Mouse (Mus musculus) limb, embryonic 11.5 days (tissue): ENCODE results near the gene Thada. TPM values are rescaled to one million over a fixed set of nuclear protein-coding genes. Genes with fewer than 3 reads are reported as not detected.

Experiments used
- ATAC-seq: fragments of 200-750 bp; cut with Nextera tagmentation; 2 replicates; pipeline ENCODE4 v1.8.0; 2017; ENCODE audit warnings: low read depth; ENCODE audit not compliant: insufficient number of reproducible peaks, low FRiP score, low TSS enrichment
- DNase-seq: peaks from one replicate; pipeline ENCODE4 v3.0.0-alpha.2; 2015; ENCODE audit warnings: low spot score
- H3K27ac ChIP-seq: fragments of 300-500 bp; sonication (generic); replicated peaks from 2 replicates; pipeline ENCODE4 v1.5.1; 2014; ENCODE audit warnings: low read depth, mild to moderate bottlenecking, low read length
- H3K27me3 ChIP-seq: fragments of 300-500 bp; sonication (generic); 2 replicates; pipeline ENCODE4 v1.6.1; 2014; ENCODE audit warnings: mild to moderate bottlenecking, low read length, mixed read lengths; ENCODE audit not compliant: control insufficient read depth, insufficient read depth
- H3K36me3 ChIP-seq: fragments of 300-500 bp; sonication (generic); 2 replicates; pipeline ENCODE4 v1.6.1; 2014; ENCODE audit warnings: mild to moderate bottlenecking, low read length, moderate library complexity, mixed read lengths; ENCODE audit not compliant: control insufficient read depth, insufficient read depth
- H3K4me1 ChIP-seq: fragments of 300-500 bp; sonication (generic); 2 replicates; pipeline ENCODE4 v1.6.1; 2014; ENCODE audit warnings: low read length, mixed read lengths; ENCODE audit not compliant: control insufficient read depth, insufficient read depth
- H3K4me2 ChIP-seq: fragments of 300-500 bp; sonication (generic); 2 replicates; pipeline ENCODE4 v1.6.1; 2014; ENCODE audit warnings: low read depth, mild to moderate bottlenecking, moderate library complexity; ENCODE audit not compliant: severe bottlenecking
- H3K4me3 ChIP-seq: fragments of 300-500 bp; sonication (generic); 2 replicates; pipeline ENCODE4 v1.5.1; 2014; ENCODE audit warnings: low read depth, low read length
- H3K9ac ChIP-seq: fragments of 300-500 bp; sonication (generic); 2 replicates; pipeline ENCODE4 v1.6.1; 2014; ENCODE audit warnings: mild to moderate bottlenecking, low read length
- H3K9me3 ChIP-seq: fragments of 300-500 bp; sonication (generic); 2 replicates; pipeline ENCODE4 v1.6.1; 2016; ENCODE audit warnings: low read length; ENCODE audit not compliant: control insufficient read depth
- WGBS: fragments of 180-500 bp; shearing (Covaris S2); extraction: QIAGEN DNeasy Blood & Tissue Kit; methylation state at CpG from one replicate; pipeline ENCODE4 v1.1.7; 2014; 5-methylcytosine and 5-hydroxymethylcytosine counted together
- polyA plus RNA-seq: library from polyadenylated mRNA; unstranded; fragments of >200 nt; fragmentation: Nextera tagmentation; extraction: Ambion mirVana; gene quantifications from 2 replicates; pipeline ENCODE4 v1.2.1, GENCODE M21; 2014

Gene Thada
- polyA plus RNA-seq, 1 experiment from 2014 or later = 12.6 TPM

DNA sequence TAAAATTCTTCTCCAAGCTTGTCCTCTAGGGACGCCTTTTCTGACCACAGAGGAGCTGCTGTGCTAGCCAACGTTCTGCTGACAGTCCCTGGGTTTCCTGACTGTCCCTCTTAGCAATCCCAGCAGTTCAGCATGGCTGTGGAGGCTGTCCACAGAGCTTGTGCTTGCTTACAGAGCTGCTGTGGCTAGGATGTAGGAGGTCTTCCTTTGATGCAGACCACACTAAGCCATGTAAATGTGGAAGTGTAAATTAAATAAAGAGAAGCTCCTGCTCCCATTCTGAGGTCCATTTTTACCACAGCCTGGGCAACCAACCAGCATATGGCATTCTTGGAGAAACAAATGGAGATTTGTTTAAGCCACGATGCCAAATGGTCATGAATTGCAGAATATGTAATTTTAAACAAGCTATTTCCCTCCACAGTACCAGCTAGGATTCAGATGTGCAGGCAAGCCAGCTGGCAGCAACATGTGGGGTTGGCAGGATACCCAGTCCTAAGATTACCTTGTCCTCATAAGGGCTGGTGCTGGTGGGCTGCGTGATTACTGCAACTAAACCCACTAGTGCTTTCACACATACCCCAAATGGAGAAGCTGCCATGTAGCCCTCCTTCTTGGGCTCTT, 207.3 kb downstream of the Thada start:
- WGBS = 64% methylated on average over 4 of the region's 4 CpGs
- Histone ChIP-seq H3K4me2 (no peak overlapping the region), H3K9ac (no peak overlapping the region; the same call in 1 of the 2 replicates), H3K9me3 (no peaks in the 10 kb centered on the region), H3K27ac (no peak overlapping the region), H3K27me3 (no peaks in the 10 kb centered on the region), H3K4me3 (no peak overlapping the region), H3K4me1 (peaks cover 24% of the 10 kb centered on the region), H3K36me3 (no peaks in the 10 kb centered on the region)
- DNase-seq = no peak
- no peak for ATAC-seq

DNA sequence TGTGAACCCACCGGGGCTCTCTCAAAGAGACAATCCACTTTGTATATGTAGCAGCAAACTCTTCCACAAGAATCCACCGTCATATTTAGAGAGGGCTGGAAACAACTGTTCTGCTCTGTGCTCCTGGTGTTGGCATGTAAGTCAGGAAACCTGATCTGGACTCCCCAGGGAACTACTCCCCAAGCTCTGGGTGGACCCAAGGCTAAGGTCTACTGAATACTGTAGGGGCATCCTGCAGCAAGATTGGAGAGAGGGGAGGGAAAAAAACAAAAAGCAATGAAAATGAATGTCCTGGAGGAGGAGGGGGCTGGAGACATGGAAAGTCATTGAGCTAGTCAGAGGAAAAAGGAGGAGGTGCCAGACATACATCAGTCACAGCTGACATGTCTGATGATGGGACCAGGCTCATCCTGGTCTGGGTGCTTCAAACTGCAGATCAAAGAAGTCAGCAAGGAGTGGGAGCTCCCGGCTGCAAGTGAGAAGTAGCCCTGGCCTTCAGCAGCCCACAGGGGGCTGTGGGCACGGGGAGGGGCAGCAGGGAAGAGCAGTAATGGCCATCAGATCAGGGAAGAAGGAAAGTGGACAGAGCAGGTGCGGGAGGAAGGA, 208.0 kb downstream of the Thada start:
- Histone ChIP-seq H3K4me1 (peaks cover 24% of the 10 kb centered on the region), H3K27ac (no peak overlapping the region)
- DNase-seq = no peak

DNA sequence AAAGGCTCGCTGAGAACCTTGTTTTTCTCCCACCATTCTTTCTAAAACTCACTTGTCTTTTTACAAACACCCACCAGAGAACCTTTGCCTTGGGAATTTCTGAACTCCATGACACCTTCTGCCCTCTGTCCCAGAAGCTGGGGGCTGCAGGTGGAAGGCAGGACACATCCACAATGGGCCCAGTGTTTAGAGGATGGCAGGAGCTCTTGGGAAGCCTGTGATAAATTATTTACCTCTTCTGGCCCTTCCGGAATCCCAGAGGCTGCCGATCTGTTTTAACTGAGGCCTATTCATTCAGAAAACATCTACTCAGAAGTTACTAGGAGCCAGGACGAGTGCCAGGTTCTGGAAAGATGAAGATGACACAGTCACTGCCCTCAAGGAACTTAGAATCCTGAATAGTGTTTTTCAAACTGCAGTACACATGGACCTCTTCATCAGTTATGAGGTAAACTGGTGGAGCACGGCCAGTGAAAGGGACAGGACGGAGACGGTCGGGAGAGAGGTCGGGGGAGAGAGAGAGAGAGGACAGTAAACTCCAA, 209.7 kb downstream of the Thada start:
- Histone ChIP-seq H3K9ac (no peak overlapping the region), H3K27ac (peak overlapping the region; percentile 76; the same call in 1 of the 2 replicates), H3K4me3 (no peak overlapping the region), H3K27me3 (no peaks in the 10 kb centered on the region), H3K4me2 (no peak overlapping the region), H3K36me3 (peaks cover 4% of the 10 kb centered on the region; the same call in 1 of the 2 replicates), H3K4me1 (peaks cover 24% of the 10 kb centered on the region), H3K9me3 (no peaks in the 10 kb centered on the region)
- no peak for DNase-seq
- WGBS = 50% methylated on average over 9 of the region's 9 CpGs
- no peak for ATAC-seq

More for the DNA sequence above, 208.0 kb downstream of the Thada start:
- H3K27me3 ChIP-seq = no peaks in the 10 kb centered on the region
- no peak overlapping the region for H3K4me2 ChIP-seq
- no peak overlapping the region for H3K9ac ChIP-seq
- H3K4me3 ChIP-seq = no peak overlapping the region
- no peak for ATAC-seq
- WGBS = 54% methylated on average over 5 of the region's 5 CpGs
- no peaks in the 10 kb centered on the region for H3K9me3 ChIP-seq
- H3K36me3 ChIP-seq = no peaks in the 10 kb centered on the region

DNA sequence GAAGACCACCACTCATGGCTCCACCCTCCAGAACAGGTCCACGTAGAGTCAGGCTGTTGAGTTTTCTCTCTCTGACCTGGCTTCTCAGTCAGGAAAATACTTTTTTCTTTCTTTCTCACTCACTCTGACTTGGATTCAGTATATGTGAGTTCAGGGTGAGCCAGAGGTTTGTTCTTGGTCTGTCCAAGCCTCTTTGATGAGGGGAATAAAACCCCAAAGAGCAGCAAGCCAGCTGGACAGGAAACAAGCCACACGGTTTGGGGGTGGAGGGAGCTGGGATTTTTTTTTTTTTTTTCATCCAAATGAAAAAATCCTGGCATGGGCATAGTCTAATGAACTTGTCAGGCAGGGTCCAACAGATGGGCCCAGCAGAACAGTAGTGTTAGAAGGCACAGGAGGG, 210.2 kb downstream of the Thada start:
- peaks cover 24% of the 10 kb centered on the region for H3K4me1 ChIP-seq
- H3K9ac ChIP-seq = no peak overlapping the region
- 24% methylated on average over 2 of the region's 2 CpGs for WGBS
- H3K27me3 ChIP-seq = no peaks in the 10 kb centered on the region
- no peak overlapping the region for H3K4me2 ChIP-seq
- H3K4me3 ChIP-seq = no peak overlapping the region
- peak; percentile 37 for DNase-seq
- ATAC-seq = no peak
- no peaks in the 10 kb centered on the region for H3K9me3 ChIP-seq
- H3K27ac ChIP-seq = peak overlapping the region; percentile 76
- H3K36me3 ChIP-seq = peaks cover 4% of the 10 kb centered on the region; the same call in 1 of the 2 replicates

DNA sequence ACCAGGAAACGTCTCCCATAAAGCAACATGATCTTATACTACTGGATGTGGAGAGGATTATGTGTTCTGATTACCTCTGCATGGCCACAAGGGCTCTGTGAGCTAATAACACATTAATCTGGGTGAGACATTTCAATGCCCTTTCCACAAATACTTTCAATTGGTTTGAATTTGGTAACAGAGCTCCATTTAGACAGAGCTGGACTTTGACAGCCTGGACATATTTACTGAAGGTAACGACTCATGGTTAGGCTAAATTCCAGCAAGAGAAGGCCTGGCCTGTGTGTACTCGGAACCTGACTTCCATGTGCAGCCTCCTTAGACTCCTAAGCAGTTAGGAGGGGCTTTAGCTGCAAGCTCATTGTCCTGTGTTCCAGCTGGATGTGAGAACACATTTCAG, 214.6 kb downstream of the Thada start:
- H3K36me3 ChIP-seq = peaks cover 4% of the 10 kb centered on the region; the same call in 1 of the 2 replicates
- no peak overlapping the region for H3K4me3 ChIP-seq
- H3K9me3 ChIP-seq = no peaks in the 10 kb centered on the region
- 86% methylated on average over 3 of the region's 3 CpGs for WGBS
- ATAC-seq = no peak
- no peak overlapping the region for H3K9ac ChIP-seq
- no peak overlapping the region for H3K27ac ChIP-seq
- DNase-seq = no peak
- H3K4me2 ChIP-seq = no peak overlapping the region
- no peaks in the 10 kb centered on the region for H3K27me3 ChIP-seq
- peaks cover 11% of the 10 kb centered on the region for H3K4me1 ChIP-seq

DNA sequence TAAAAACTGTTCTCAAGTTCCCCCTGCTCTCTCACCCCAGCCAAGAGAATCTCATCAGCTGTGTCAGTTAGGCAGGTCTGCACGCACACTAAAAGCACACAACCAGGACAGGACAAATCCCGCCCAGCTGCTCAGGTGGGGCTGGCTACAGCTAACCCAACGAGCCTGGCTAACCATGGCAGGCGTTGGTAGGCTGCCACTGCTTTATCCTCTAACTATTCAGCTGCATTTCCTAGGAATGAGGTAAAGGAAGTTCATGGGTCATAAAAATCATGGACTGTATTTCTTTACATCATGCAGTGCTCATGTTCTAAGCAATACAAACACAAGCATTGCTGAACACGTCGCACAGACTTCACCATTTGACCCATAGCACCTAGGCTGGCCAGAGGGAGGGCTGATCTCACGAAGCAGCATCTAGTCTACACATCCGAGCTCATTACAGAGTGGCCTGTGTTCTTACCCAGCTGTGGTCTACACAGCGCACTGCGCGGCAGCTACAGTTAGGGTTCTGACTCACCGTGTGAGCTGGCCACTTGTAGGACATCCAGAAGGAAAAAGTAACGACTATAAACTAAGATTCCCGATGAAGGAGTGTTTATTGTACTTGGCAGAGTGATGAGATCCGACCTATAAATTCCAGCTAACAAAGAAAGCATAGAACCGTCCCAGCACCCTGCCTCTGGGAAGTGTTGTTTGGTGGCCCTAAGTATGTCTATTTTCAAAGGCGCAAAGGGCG, 221.7 kb downstream of the Thada start:
- no peak overlapping the region for H3K9ac ChIP-seq
- H3K9me3 ChIP-seq = no peaks in the 10 kb centered on the region
- peak overlapping the region; percentile 36; the same call in 1 of the 2 replicates for H3K27ac ChIP-seq
- H3K36me3 ChIP-seq = 0 out of 2 replicates have a peak, but pooled peaks cover 4% of the 10 kb centered on the region
- ATAC-seq (no peak), DNase-seq (no peak)
- H3K4me3 ChIP-seq = no peak overlapping the region
- H3K4me2 ChIP-seq = no peak overlapping the region
- no peaks in the 10 kb centered on the region for H3K27me3 ChIP-seq
- 80% methylated on average over 18 of the region's 18 CpGs for WGBS
- H3K4me1 ChIP-seq = peaks cover 2% of the 10 kb centered on the region; the same call in 1 of the 2 replicates

DNA sequence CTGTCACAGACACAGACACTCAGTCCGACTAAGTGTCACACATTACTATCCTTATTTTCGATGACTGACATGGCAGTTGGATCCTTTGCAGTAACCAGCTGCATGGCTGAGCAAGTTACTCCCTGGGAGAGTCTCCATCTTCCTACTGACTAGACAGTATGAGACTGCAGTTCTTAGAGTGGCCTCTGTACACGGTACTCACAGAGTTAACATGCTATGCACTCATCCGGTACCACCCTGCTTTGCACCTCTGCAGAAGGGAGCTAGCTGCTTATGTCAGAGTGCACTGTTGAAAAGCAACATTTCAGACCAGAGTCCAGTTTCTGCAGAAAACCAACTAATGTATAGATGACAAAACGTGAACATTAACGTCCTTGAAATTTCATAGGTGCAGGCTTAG, 222.2 kb downstream of the Thada start:
- WGBS = 86% methylated on average over 6 of the region's 6 CpGs
- Histone ChIP-seq H3K27me3 (no peaks in the 10 kb centered on the region), H3K4me1 (peaks cover 2% of the 10 kb centered on the region; the same call in 1 of the 2 replicates), H3K9ac (no peak overlapping the region), H3K4me3 (no peak overlapping the region), H3K27ac (peak overlapping the region; percentile 36; the same call in 1 of the 2 replicates), H3K9me3 (no peaks in the 10 kb centered on the region), H3K4me2 (no peak overlapping the region), H3K36me3 (0 out of 2 replicates have a peak, but pooled peaks cover 4% of the 10 kb centered on the region)
- no peak for ATAC-seq
- DNase-seq = no peak

DNA sequence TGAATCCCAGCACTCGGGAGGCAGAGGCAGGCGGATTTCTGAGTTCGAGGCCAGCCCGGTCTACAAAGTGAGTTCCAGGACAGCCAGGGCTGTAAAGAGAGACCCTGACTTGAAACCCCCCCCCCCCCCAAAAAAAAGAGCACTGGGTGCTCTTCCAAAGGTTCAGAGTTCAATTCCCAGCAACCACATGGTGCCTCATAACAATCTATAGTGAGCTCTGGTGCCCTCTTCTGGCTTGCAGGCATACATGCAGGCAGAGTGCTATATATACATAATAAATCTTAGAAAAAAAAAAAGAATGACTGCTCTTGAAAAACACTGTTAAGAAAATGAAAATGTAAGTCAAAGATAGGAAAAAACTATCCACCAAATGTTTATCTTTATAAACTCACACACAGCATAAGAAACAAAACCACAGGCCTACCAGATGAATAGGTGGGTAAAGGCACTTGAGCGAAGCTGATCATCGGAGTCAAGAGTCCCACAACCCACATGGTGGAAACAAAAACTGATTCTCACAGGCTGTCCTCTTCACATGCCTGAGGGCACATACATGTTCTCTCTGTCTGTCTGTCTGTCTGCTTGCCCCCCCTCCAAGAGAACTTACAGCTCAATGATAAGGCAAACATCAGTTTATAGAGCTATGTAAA, 224.6 kb downstream of the Thada start:
- Histone ChIP-seq H3K9me3 (no peaks in the 10 kb centered on the region), H3K4me1 (peaks cover 2% of the 10 kb centered on the region; the same call in 1 of the 2 replicates), H3K27ac (no peak overlapping the region), H3K4me2 (no peak overlapping the region), H3K36me3 (0 out of 2 replicates have a peak, but pooled peaks cover 4% of the 10 kb centered on the region), H3K27me3 (no peaks in the 10 kb centered on the region), H3K9ac (no peak overlapping the region), H3K4me3 (no peak overlapping the region)
- ATAC-seq = no peak
- 99% methylated on average over 6 of the region's 6 CpGs for WGBS
- DNase-seq = no peak
